In the genomic region with DNA sequence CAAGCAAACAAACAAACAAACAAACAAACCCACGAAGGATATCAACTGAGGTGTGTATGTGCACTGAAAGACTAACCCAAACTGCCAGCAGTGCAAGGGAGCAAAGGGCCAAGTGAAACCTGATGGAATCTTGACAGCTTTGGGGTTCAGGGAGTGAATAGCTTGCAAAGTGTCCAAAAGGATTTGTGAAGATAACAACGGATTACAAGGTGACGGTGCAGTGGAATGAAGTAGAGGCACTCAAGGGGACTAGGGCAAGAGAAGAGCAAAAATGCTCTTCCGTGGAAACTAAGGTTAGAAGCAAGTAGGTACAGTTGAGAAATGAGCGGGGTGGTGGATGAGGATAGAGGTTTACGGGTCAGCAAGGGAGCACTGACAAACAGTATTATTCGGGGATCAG, we compare ENCODE assay signal across 8 mouse cellular contexts. TPM values are rescaled to one million over a fixed set of nuclear protein-coding genes. Genes with fewer than 3 reads are reported as not detected.
DNase-seq lines count a peak whose midpoint lies in the region; ATAC-seq and TF ChIP-seq lines count a peak whose summit lies in the region.

No protein-coding gene starts in this region.

- 0% methylated on average over 7 of the region's 7 CpGs for WGBS in heart, embryonic 10.5 days
- WGBS in hindbrain, postnatal 0 days: 1% methylated on average over 7 of the region's 7 CpGs
- under 1% methylated on average over 7 of the region's 7 CpGs for WGBS in midbrain, embryonic 15.5 days

- H3K4me2 ChIP-seq in hindbrain, postnatal 0 days (ENCODE audit: low read depth, low read length): peak overlapping the region; percentile 94
- peak overlapping the region; percentile 76 for H3K4me2 ChIP-seq in midbrain, embryonic 15.5 days

- peak overlapping the region; percentile 98 for H3K27ac ChIP-seq in heart, embryonic 10.5 days
- H3K27ac ChIP-seq in hindbrain, postnatal 0 days: peak overlapping the region; percentile 98; the same call in 1 of the 2 replicates
- peak overlapping the region; percentile 98 for H3K27ac ChIP-seq in midbrain, embryonic 15.5 days

- no peak for DNase-seq in heart, embryonic 10.5 days (ENCODE audit: low spot score)
- no peak for DNase-seq in heart, postnatal 4 days
- peak; percentile 7 for DNase-seq in embryo, embryonic 9.5 days (ENCODE audit: extremely low spot score)
- no peak for DNase-seq in hindbrain, postnatal 0 days (ENCODE audit: low spot score)
- no peak for DNase-seq in urinary bladder, postnatal 4 days (ENCODE audit: low spot score in 2 of 2)

- peaks cover 49% of the 10 kb centered on the region for H3K79me2 ChIP-seq in C2C12 (ENCODE audit: control insufficient read depth, insufficient read depth)

- peak overlapping the region; percentile 95 for H3K4me3 ChIP-seq in heart, embryonic 10.5 days
- H3K4me3 ChIP-seq in C2C12 (ENCODE audit: insufficient read depth, poor library complexity, severe bottlenecking): peak overlapping the region; percentile 76
- H3K4me3 ChIP-seq in hindbrain, postnatal 0 days (ENCODE audit: low read length): peak overlapping the region; percentile 94
- peak overlapping the region; percentile 94 for H3K4me3 ChIP-seq in midbrain, embryonic 15.5 days

- no peaks in the 10 kb centered on the region for H3K9me3 ChIP-seq in heart, embryonic 10.5 days
- H3K9me3 ChIP-seq in hindbrain, postnatal 0 days (ENCODE audit: low read length): no peaks in the 10 kb centered on the region
- no peaks in the 10 kb centered on the region for H3K9me3 ChIP-seq in midbrain, embryonic 15.5 days

- H3ac ChIP-seq in C2C12 (ENCODE audit: control insufficient read depth, insufficient read length, low read depth): peak overlapping the region; percentile 2

- no peaks in the 10 kb centered on the region for H3K27me3 ChIP-seq in heart, embryonic 10.5 days (ENCODE audit: insufficient read depth, poor library complexity, severe bottlenecking)
- no peaks in the 10 kb centered on the region for H3K27me3 ChIP-seq in C2C12 (ENCODE audit: control insufficient read depth, insufficient read depth, insufficient read length)
- H3K27me3 ChIP-seq in hindbrain, postnatal 0 days (ENCODE audit: insufficient read depth, low read length): no peaks in the 10 kb centered on the region
- H3K27me3 ChIP-seq in midbrain, embryonic 15.5 days (replicated peaks): no peaks in the 10 kb centered on the region

- peaks cover 18% of the 10 kb centered on the region for H3K4me1 ChIP-seq in heart, embryonic 10.5 days
- peaks cover 16% of the 10 kb centered on the region; the same call in 1 of the 2 replicates for H3K4me1 ChIP-seq in hindbrain, postnatal 0 days (ENCODE audit: insufficient read depth, low read length)
- H3K4me1 ChIP-seq in midbrain, embryonic 15.5 days: peaks cover 27% of the 10 kb centered on the region

- ATAC-seq in hindbrain, postnatal 0 days: no peak
- ATAC-seq in midbrain, embryonic 15.5 days (replicated peaks): no peak
- no peak for ATAC-seq in activated CD4-positive, CD25-positive, alpha-beta regulatory T cell, adult 4 months

- H3K79me3 ChIP-seq in C2C12 (ENCODE audit: low read depth): peaks cover 29% of the 10 kb centered on the region

- H3K36me3 ChIP-seq in heart, embryonic 10.5 days: no peaks in the 10 kb centered on the region
- H3K36me3 ChIP-seq in C2C12 (ENCODE audit: control insufficient read depth, insufficient read depth): no peaks in the 10 kb centered on the region
- no peaks in the 10 kb centered on the region for H3K36me3 ChIP-seq in hindbrain, postnatal 0 days (ENCODE audit: insufficient read depth, low read length)
- no peaks in the 10 kb centered on the region for H3K36me3 ChIP-seq in midbrain, embryonic 15.5 days (replicated peaks)

- TF ChIP-seq CTCF in C2C12 (IDR thresholded peaks at IDR 0.05; ENCODE audit: control insufficient read depth, insufficient read depth, insufficient read length): no peak
- TF ChIP-seq CTCF in hindbrain, postnatal 0 days (IDR thresholded peaks at IDR 0.05; ENCODE audit: low read depth): no peak

- H3K9ac ChIP-seq in hindbrain, postnatal 0 days (replicated peaks; ENCODE audit: low read length): peak overlapping the region; percentile 96
- H3K9ac ChIP-seq in midbrain, embryonic 15.5 days: peak overlapping the region; percentile 97

TF ChIP-seq in C2C12, 6 proteins besides CTCF, POLR2A, EP300 and RAD21:
- TF ChIP-seq MYOD1 (IDR thresholded peaks at IDR 0.05; ENCODE audit: control insufficient read depth, insufficient read length, low read depth): no peak
- no peak for TF ChIP-seq CEBPB (IDR thresholded peaks at IDR 0.05; ENCODE audit: low read depth)
- no peak for TF ChIP-seq USF1 (IDR thresholded peaks at IDR 0.05; ENCODE audit: low read depth)
- TF ChIP-seq MAX (IDR thresholded peaks at IDR 0.05): no peak
- no peak for TF ChIP-seq MYOG (IDR thresholded peaks at IDR 0.05; ENCODE audit: control insufficient read depth, extremely low read depth, insufficient read length)
- no peak for TF ChIP-seq FOSL1 (IDR thresholded peaks at IDR 0.05; ENCODE audit: insufficient read depth, low read length, poor library complexity, severe bottlenecking)

RNA-seq across cellular contexts. Expression of a gene that starts 1.2 kb away (rescaled TPM):
- 14.5 and 15.2 TPM in 2 replicates for polyA plus RNA-seq in heart, embryonic 10.5 days (2016; fragmentation: Nextera tagmentation; extraction: Ambion mirVana)
- total RNA-seq in heart, postnatal 4 days (2021): 10 to 100 TPM; 22.3 to 23.0 TPM
- 2.2 TPM for polyA plus RNA-seq in C2C12 (2012; fragmentation: generic; extraction: Trizol)
- 37.7 and 49.6 TPM in 2 replicates for total RNA-seq in hindbrain, postnatal 0 days (2014; rRNA removed)
- polyA plus RNA-seq in hindbrain, postnatal 0 days (2015; fragmentation: Nextera tagmentation; extraction: Ambion mirVana): 16.7 and 17.3 TPM in 2 replicates
- polyA plus RNA-seq in midbrain, embryonic 15.5 days (2015; fragmentation: Nextera tagmentation; extraction: Ambion mirVana): 23.7 and 26.3 TPM in 2 replicates
- 10 to 100 TPM; 15.0 to 15.6 TPM for polyA plus RNA-seq in activated CD4-positive, CD25-positive, alpha-beta regulatory T cell, adult 4 months (2017; shearing (Covaris generic))
